Mouse (Mus musculus) left cerebral cortex, postnatal 14 days (tissue): ENCODE results near the gene Vmn2r113. TPM values are rescaled to one million over a fixed set of nuclear protein-coding genes. Genes with fewer than 3 reads are reported as not detected.
"Not testable (repeated sequence)": the region's sequence is repeated elsewhere in the genome, so short reads cannot be mapped to it uniquely, and the experiment has no call there.

Experiments
- DNase-seq, 2 experiments: peaks; one replicate each; pipeline ENCODE4 v3.0.0; 2021 to 2022; ENCODE audit warnings: low spot score in 2 of 2, mixed read lengths in 1 of 2
- intact Hi-C: fragments of 180-260 bp; cut with DNase I; formaldehyde crosslinking; loops from one replicate; pipeline ENCODE4 v1.15.1; 2025
- long read RNA-seq, 2 experiments: library from polyadenylated mRNA; stranded (forward); transcript quantifications; one replicate each; pipeline ENCODE4 v2.0.0; 2021
- total RNA-seq, 2 experiments: library from RNA; stranded (reverse); gene quantifications; 2 replicates each; pipeline ENCODE4 v1.2.3; 2021

Gene Vmn2r113
- not detected for total RNA-seq
- long read RNA-seq, experiment 1 = 0 reads
- long read RNA-seq, experiment 2 = 0 reads

GRCm38 (mm10) chr17:22942684-22943083 is at the start of gene Vmn2r113:
Vmn2r113 (plus strand) TSS chr17:22942984.
- intact Hi-C loops, DNase-seq: not testable (repeated sequence)

Other genes starting within 250 kb of the Vmn2r113 start
- gene Zfp945, start 75.8 kb upstream of the Vmn2r113 start, total RNA-seq = 10 to 100 TPM; 16.9 to 17.2 TPM
- not detected for gene Vmn2r-ps130, start 118.2 kb downstream of the Vmn2r113 start, total RNA-seq